Comparison of ENCODE assay signal across 21 mouse cellular contexts in the genomic region with DNA sequence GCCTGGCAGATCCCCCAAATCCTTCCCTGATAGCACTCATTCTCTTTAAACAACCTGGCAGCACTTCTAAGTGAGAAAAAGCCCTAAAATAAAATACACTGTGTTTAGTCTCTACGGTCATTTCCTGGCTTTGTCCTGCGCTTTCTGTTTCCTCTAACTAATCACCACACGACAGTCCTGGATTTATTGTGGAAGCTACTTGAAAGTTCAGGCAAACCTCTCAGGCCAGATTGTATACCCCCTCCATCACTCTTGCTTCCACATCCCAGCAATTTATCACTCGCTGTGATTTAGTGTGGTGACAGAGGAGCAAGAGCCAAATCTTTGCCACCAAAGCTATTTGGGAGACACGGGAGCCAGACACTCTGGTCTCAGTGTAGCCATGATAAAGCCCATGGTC.
A peak's percentile ranks its signal among the peaks of the same experiment; 100 is the strongest.
DNase-seq lines count a peak whose midpoint lies in the region; ATAC-seq lines count a peak whose summit lies in the region.
"Had no signal": no experiment of that assay in that cellular context is flagged by ENCODE, and none has a peak within 500 bp of the region (broad histone marks: within the 10 kb centered on the region; RNA-seq: fewer than 3 reads in every experiment).

No protein-coding gene starts in this region.

- DNase-seq in heart, postnatal 10 days = peak; percentile 14 to 31
- DNase-seq in heart, postnatal 14 days = no peak
- DNase-seq in kidney, postnatal 4 days = peak; percentile 26
- DNase-seq in kidney, postnatal 25 days = no peak
- no peak for DNase-seq in neural tube, embryonic 10.5 days (ENCODE audit: extremely low spot score, low spot score)
- no peak for DNase-seq in hindbrain, embryonic 10.5 days (ENCODE audit: low spot score)
- DNase-seq: adrenal gland, postnatal 14 days; cerebellum, adult 11 months; cerebellum, postnatal 10 days; gastrocnemius, adult 2 months; midbrain, embryonic 14.5 days; right cerebral cortex, postnatal 14 days; spleen, adult 18-20 months; thymus, postnatal 36 days had no signal

- H3K27me3 ChIP-seq in neural tube, embryonic 14.5 days (ENCODE audit: control insufficient read depth, insufficient read depth, low read length) = no peaks in the 10 kb centered on the region
- H3K27me3 ChIP-seq in hindbrain, embryonic 10.5 days (ENCODE audit: insufficient read depth, poor library complexity, severe bottlenecking) = no peaks in the 10 kb centered on the region
- H3K27me3 ChIP-seq: CH12.LX; intestine, embryonic 15.5 days; limb, embryonic 15.5 days; liver, embryonic 15.5 days had no signal

- 7% methylated on average over 5 of the region's 5 CpGs for WGBS in neural tube, embryonic 14.5 days
- 86% methylated on average over 5 of the region's 5 CpGs for WGBS in hindbrain, embryonic 10.5 days

- H3K27ac ChIP-seq in neural tube, embryonic 14.5 days (ENCODE audit: low read depth, low read length) = no peak overlapping the region
- H3K27ac ChIP-seq in hindbrain, embryonic 10.5 days = no peak overlapping the region
- H3K27ac ChIP-seq: embryonic facial prominence, embryonic 10.5 days; gastrocnemius, adult 2 months; hindbrain, embryonic 14.5 days; intestine, embryonic 15.5 days; limb, embryonic 15.5 days; liver, embryonic 15.5 days had no signal

- H3K4me3 ChIP-seq in neural tube, embryonic 14.5 days (ENCODE audit: low read depth, low read length) = no peak overlapping the region
- no peak overlapping the region for H3K4me3 ChIP-seq in hindbrain, embryonic 10.5 days
- H3K4me3 ChIP-seq: embryonic facial prominence, embryonic 10.5 days; gastrocnemius, adult 2 months; intestine, embryonic 15.5 days; limb, embryonic 15.5 days; liver, embryonic 15.5 days had no signal

- peak; percentile 28; the same call in 1 of the 2 replicates for ATAC-seq in neural tube, embryonic 14.5 days (ENCODE audit: low read depth)
- ATAC-seq: intestine, embryonic 15.5 days had no signal

- H3K9me3 ChIP-seq in neural tube, embryonic 14.5 days (ENCODE audit: control insufficient read depth, low read length) = no peaks in the 10 kb centered on the region
- H3K9me3 ChIP-seq in hindbrain, embryonic 10.5 days = no peaks in the 10 kb centered on the region
- H3K9me3 ChIP-seq: embryonic facial prominence, embryonic 10.5 days; intestine, embryonic 15.5 days; limb, embryonic 15.5 days; liver, embryonic 15.5 days had no signal

- H3K4me2 ChIP-seq in neural tube, embryonic 14.5 days (ENCODE audit: low read depth, low read length) = no peak overlapping the region
- H3K4me2 ChIP-seq: hindbrain, embryonic 14.5 days; intestine, embryonic 15.5 days; limb, embryonic 15.5 days; liver, embryonic 15.5 days had no signal

- H3K4me1 ChIP-seq in neural tube, embryonic 14.5 days (ENCODE audit: control insufficient read depth, insufficient read depth, low read length) = no peaks in the 10 kb centered on the region
- no peaks in the 10 kb centered on the region for H3K4me1 ChIP-seq in hindbrain, embryonic 10.5 days (replicated peaks)
- H3K4me1 ChIP-seq: liver, embryonic 15.5 days had no signal

- intact Hi-C loops in heart, postnatal 10 days (cut with DNase I) = no loop called here
- intact Hi-C loops in heart, postnatal 14 days (cut with DNase I) = no loop called here

- no peaks in the 10 kb centered on the region for H3K36me3 ChIP-seq in neural tube, embryonic 14.5 days (ENCODE audit: control insufficient read depth, insufficient read depth, low read length)
- no peaks in the 10 kb centered on the region for H3K36me3 ChIP-seq in hindbrain, embryonic 10.5 days
- H3K36me3 ChIP-seq: embryonic facial prominence, embryonic 10.5 days; intestine, embryonic 15.5 days; limb, embryonic 15.5 days; liver, embryonic 15.5 days had no signal

- no peak overlapping the region for H3K9ac ChIP-seq in neural tube, embryonic 14.5 days (replicated peaks; ENCODE audit: low read depth, low read length)
- H3K9ac ChIP-seq: hindbrain, embryonic 14.5 days; intestine, embryonic 15.5 days; limb, embryonic 15.5 days; liver, embryonic 15.5 days had no signal

Comparison
In these comparisons a context has a peak if more than half of its experiments do, and no peak if none do; other contexts are left out.
1. DNase-seq: peak in heart, postnatal 10 days (2 of 2) and kidney, postnatal 4 days (2 of 2); none in heart, postnatal 14 days (0 of 2), kidney, postnatal 25 days (0 of 2), neural tube, embryonic 10.5 days (single experiment) and hindbrain, embryonic 10.5 days (single experiment).